Mouse (Mus musculus): ENCODE data around the gene Kdm2b. TPM values are rescaled to one million over a fixed set of nuclear protein-coding genes. Genes with fewer than 3 reads are reported as not detected.

The Kdm2b gene
- total RNA-seq, 1 experiment = 68.6 TPM

DNA sequence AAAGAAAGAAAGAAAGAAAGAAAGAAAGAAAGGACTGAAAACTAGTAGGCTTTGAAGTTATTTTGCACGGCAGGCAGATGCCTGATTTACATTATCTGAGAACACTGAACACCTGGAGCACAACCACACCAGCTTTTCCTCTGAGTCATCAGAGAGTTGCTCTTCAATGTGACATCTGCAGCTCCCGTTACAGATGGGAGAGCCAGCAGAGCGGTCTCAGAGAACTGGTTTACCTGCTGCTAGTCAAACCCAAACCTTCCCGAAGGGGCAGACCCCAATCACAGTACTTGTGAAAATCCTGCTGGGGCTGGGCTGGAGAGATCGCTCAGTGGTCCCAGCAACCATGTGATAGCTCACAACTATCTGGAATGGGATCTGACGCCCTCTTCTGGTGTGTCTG is 165.2 kb downstream of the Kdm2b start:
- no peak for TF ChIP-seq HCFC1 (IDR thresholded peaks at IDR 0.05; ENCODE audit: borderline replicate concordance, insufficient read depth, low read length)
- TF ChIP-seq CHD2 (IDR thresholded peaks at IDR 0.05; ENCODE audit: low read depth, low read length) = no peak
- TF ChIP-seq MAFK (IDR thresholded peaks at IDR 0.05; ENCODE audit: insufficient read depth, low read depth, low read length) = no peak
- TF ChIP-seq ZNF384 (IDR thresholded peaks at IDR 0.05; ENCODE audit: low read depth, low read length) = no peak
- TF ChIP-seq ZC3H11A (IDR thresholded peaks at IDR 0.05; ENCODE audit: borderline replicate concordance, low read depth, low read length) = no peak
- Histone ChIP-seq H3K4me3 (ENCODE audit: insufficient read depth in 1 of 2, low read depth in 1 of 2, low read length in 2 of 2, poor library complexity in 1 of 2, severe bottlenecking in 1 of 2) (no peak overlapping the region), H3K36me3 (ENCODE audit: control insufficient read depth, insufficient read depth, low read length, poor library complexity, severe bottlenecking) (peaks cover under 1% of the 10 kb centered on the region), H3K9me3 (ENCODE audit: control insufficient read depth, insufficient read depth, low read depth, low read length) (no peaks in the 10 kb centered on the region), H3K4me1 (ENCODE audit: control insufficient read depth in 2 of 2, insufficient read depth in 2 of 2, low read length in 2 of 2, poor library complexity in 1 of 2) (no peaks in the 10 kb centered on the region), H3K9ac (ENCODE audit: insufficient read depth, low read depth, low read length, poor library complexity, severe bottlenecking) (no peak overlapping the region; the same call in 1 of the 2 replicates), H3K27ac (ENCODE audit: insufficient read depth, low read depth, low read length, poor library complexity, severe bottlenecking) (no peak overlapping the region)
- DNase-seq (ENCODE audit: low read depth, low spot score) = no peak
- in situ Hi-C loops (cut with MboI; ENCODE audit: low sequenced_read_pairs in 2 of 2, unreplicated experiment in 2 of 2) = no loop called here

DNA sequence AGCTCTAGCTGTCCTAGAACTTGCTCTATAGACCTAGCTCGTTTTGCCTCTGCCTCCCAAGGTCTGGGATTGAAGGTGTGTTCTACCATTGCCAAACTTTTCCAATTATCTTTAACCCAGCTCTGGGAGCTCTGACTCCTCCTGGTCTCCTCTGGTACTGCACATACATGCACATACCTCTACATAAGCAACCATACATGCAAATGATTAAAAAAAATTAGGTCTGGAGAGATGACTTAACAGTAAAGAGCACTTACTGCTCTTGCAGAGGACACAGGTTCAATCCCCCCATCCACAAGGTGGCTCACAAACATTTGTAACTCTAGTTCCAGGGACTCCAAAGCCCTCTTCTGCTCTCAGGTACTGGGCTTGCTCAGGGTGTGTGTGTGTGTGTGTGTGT is 165.6 kb downstream of the Kdm2b start:
- Histone ChIP-seq H3K9ac (ENCODE audit: insufficient read depth, low read depth, low read length, poor library complexity, severe bottlenecking) (no peak overlapping the region), H3K4me1 (ENCODE audit: control insufficient read depth in 2 of 2, insufficient read depth in 2 of 2, low read length in 2 of 2, poor library complexity in 1 of 2) (no peaks in the 10 kb centered on the region), H3K4me3 (ENCODE audit: insufficient read depth in 1 of 2, low read depth in 1 of 2, low read length in 2 of 2, poor library complexity in 1 of 2, severe bottlenecking in 1 of 2) (no peak overlapping the region), H3K27ac (ENCODE audit: insufficient read depth, low read depth, low read length, poor library complexity, severe bottlenecking) (no peak overlapping the region; the same call in 1 of the 2 replicates), H3K9me3 (ENCODE audit: control insufficient read depth, insufficient read depth, low read depth, low read length) (no peaks in the 10 kb centered on the region), H3K36me3 (ENCODE audit: control insufficient read depth, insufficient read depth, low read length, poor library complexity, severe bottlenecking) (peaks cover 3% of the 10 kb centered on the region)
- peak; percentile 30; the same call in 1 of the 2 replicates for TF ChIP-seq ZNF384 (IDR thresholded peaks at IDR 0.05; ENCODE audit: low read depth, low read length)
- TF ChIP-seq HCFC1 (IDR thresholded peaks at IDR 0.05; ENCODE audit: borderline replicate concordance, insufficient read depth, low read length) = no peak
- in situ Hi-C loops (cut with MboI; ENCODE audit: low sequenced_read_pairs in 2 of 2, unreplicated experiment in 2 of 2) = no loop called here
- peak; percentile 34 for DNase-seq (ENCODE audit: low read depth, low spot score)

DNA sequence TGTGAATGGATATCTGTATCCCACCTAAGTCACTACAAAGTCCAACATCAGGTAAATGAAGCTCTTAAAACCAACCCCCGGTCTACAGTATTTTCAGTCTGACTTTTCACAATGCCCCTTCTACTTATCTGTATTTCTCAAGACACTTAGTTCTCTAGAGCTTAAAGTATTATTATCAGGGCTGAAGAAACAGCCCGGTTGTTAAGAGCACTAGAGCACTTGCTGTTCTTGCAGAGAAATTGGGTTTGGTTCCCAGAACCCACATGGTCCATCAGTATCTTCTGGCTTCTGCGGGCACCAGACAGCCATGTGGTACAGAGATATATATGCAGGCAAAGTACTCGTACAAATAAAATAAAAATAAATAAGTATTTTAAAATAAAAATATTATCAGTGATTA is 167.2 kb downstream of the Kdm2b start:
- H3K36me3 ChIP-seq (ENCODE audit: control insufficient read depth, insufficient read depth, low read length, poor library complexity, severe bottlenecking) = peaks cover 16% of the 10 kb centered on the region
- no peak overlapping the region for H3K4me3 ChIP-seq (ENCODE audit: insufficient read depth in 1 of 2, low read depth in 1 of 2, low read length in 2 of 2, poor library complexity in 1 of 2, severe bottlenecking in 1 of 2)
- no peaks in the 10 kb centered on the region for H3K9me3 ChIP-seq (ENCODE audit: control insufficient read depth, insufficient read depth, low read depth, low read length)
- H3K9ac ChIP-seq (ENCODE audit: insufficient read depth, low read depth, low read length, poor library complexity, severe bottlenecking) = no peak overlapping the region
- H3K4me1 ChIP-seq (ENCODE audit: control insufficient read depth in 2 of 2, insufficient read depth in 2 of 2, low read length in 2 of 2, poor library complexity in 1 of 2) = no peaks in the 10 kb centered on the region
- DNase-seq (ENCODE audit: low read depth, low spot score) = no peak
- H3K27ac ChIP-seq (ENCODE audit: insufficient read depth, low read depth, low read length, poor library complexity, severe bottlenecking) = no peak overlapping the region
- in situ Hi-C loops (cut with MboI; ENCODE audit: low sequenced_read_pairs in 2 of 2, unreplicated experiment in 2 of 2) = no loop called here
- TF ChIP-seq HCFC1 (IDR thresholded peaks at IDR 0.05; ENCODE audit: borderline replicate concordance, insufficient read depth, low read length) (no peak), MAFK (IDR thresholded peaks at IDR 0.05; ENCODE audit: insufficient read depth, low read depth, low read length) (no peak), CHD2 (IDR thresholded peaks at IDR 0.05; ENCODE audit: low read depth, low read length) (no peak), ZC3H11A (IDR thresholded peaks at IDR 0.05; ENCODE audit: borderline replicate concordance, low read depth, low read length) (no peak), ZNF384 (IDR thresholded peaks at IDR 0.05; ENCODE audit: low read depth, low read length) (no peak)

DNA sequence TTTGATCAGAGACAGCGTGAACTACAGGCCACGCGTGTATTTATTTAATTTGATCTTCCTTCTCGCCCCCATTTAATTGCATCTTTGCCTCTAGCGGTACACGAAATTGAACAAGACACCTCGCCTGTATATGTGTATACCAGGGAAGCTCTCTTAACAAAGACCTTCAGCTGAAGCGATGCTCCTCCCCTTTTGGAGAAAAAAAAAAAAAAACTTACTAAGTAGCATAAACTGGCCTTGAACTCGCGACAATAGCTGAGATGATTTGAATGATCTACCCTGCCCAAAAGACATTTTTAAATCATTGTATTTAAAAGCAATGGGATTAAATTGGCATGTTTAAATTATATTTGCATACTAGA is 168.1 kb downstream of the Kdm2b start:
- H3K9ac ChIP-seq (ENCODE audit: insufficient read depth, low read depth, low read length, poor library complexity, severe bottlenecking) = peak overlapping the region; percentile 38; the same call in 1 of the 2 replicates
- TF ChIP-seq MAFK (IDR thresholded peaks at IDR 0.05; ENCODE audit: insufficient read depth, low read depth, low read length) = no peak
- peak; percentile 98 for TF ChIP-seq ZNF384 (IDR thresholded peaks at IDR 0.05; ENCODE audit: low read depth, low read length)
- TF ChIP-seq HCFC1 (IDR thresholded peaks at IDR 0.05; ENCODE audit: borderline replicate concordance, insufficient read depth, low read length) = no peak
- H3K27ac ChIP-seq (ENCODE audit: insufficient read depth, low read depth, low read length, poor library complexity, severe bottlenecking) = no peak overlapping the region
- H3K36me3 ChIP-seq (ENCODE audit: control insufficient read depth, insufficient read depth, low read length, poor library complexity, severe bottlenecking) = peaks cover 19% of the 10 kb centered on the region
- DNase-seq (ENCODE audit: low read depth, low spot score) = no peak
- H3K9me3 ChIP-seq (ENCODE audit: control insufficient read depth, insufficient read depth, low read depth, low read length) = no peaks in the 10 kb centered on the region
- H3K4me1 ChIP-seq (ENCODE audit: control insufficient read depth in 2 of 2, insufficient read depth in 2 of 2, low read length in 2 of 2, poor library complexity in 1 of 2) = no peaks in the 10 kb centered on the region
- peak overlapping the region; percentile 63 to 80 for H3K4me3 ChIP-seq (ENCODE audit: insufficient read depth in 1 of 2, low read depth in 1 of 2, low read length in 2 of 2, poor library complexity in 1 of 2, severe bottlenecking in 1 of 2)
- in situ Hi-C loops (cut with MboI; ENCODE audit: low sequenced_read_pairs in 2 of 2, unreplicated experiment in 2 of 2) = no loop called here

DNA sequence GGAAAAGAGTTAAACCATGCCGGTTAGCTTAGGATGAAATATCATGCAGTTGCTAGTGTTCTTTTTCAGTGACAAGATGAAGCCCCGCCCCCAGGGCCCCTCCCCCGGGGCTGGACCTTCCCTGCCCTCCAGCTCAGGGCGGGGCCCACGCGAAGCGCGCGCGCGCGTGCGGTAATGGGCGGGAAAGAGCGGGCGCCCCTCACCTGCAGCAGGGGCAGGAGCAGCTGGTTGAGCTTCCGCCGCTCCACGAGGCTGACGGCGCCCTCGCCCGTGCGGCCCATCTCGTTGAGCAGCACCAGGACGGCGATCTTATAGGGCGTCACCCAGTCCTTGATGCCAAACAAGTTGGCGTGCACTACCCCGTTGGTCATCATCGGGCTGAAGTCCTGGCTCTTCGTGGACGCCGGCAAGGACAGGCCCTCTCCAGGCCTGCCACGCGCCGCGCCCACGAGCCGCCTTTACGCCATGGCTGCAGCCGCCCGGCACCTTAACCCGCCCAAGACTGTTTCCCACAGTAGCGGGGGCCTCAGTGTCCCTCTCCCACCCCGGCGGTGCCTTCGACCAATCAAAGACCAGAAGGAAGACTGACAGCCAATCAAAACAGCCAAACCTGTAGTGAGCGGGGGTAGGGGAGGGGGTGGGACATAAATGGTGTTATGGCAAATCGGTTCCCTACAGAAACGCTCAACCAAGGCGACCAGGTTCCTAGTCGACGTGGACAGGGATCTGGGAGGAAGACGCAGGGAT is 168.7 kb downstream of the Kdm2b start, which contains the start of gene Anapc5:
TSS of gene Anapc5 (minus strand) at position 563 of the 747 bp plus-strand sequence.
- Histone ChIP-seq H3K9me3 (ENCODE audit: control insufficient read depth, insufficient read depth, low read depth, low read length) (no peaks in the 10 kb centered on the region), H3K36me3 (ENCODE audit: control insufficient read depth, insufficient read depth, low read length, poor library complexity, severe bottlenecking) (peaks cover 21% of the 10 kb centered on the region), H3K27ac (ENCODE audit: insufficient read depth, low read depth, low read length, poor library complexity, severe bottlenecking) (peak within 1 kb of the TSS; percentile 71), H3K4me3 (ENCODE audit: insufficient read depth in 1 of 2, low read depth in 1 of 2, low read length in 2 of 2, poor library complexity in 1 of 2, severe bottlenecking in 1 of 2) (peak within 1 kb of the TSS; percentile 80 to 86), H3K4me1 (ENCODE audit: control insufficient read depth in 2 of 2, insufficient read depth in 2 of 2, low read length in 2 of 2, poor library complexity in 1 of 2) (no peaks in the 10 kb centered on the region), H3K9ac (ENCODE audit: insufficient read depth, low read depth, low read length, poor library complexity, severe bottlenecking) (peak within 1 kb of the TSS; percentile 91)
- TF ChIP-seq MAFK (IDR thresholded peaks at IDR 0.05; ENCODE audit: insufficient read depth, low read depth, low read length) = no peak
- peak; percentile 83 for TF ChIP-seq CHD2 (IDR thresholded peaks at IDR 0.05; ENCODE audit: low read depth, low read length)
- TF ChIP-seq HCFC1 (IDR thresholded peaks at IDR 0.05; ENCODE audit: borderline replicate concordance, insufficient read depth, low read length) = peak; percentile 82
- no peak for TF ChIP-seq ZC3H11A (IDR thresholded peaks at IDR 0.05; ENCODE audit: borderline replicate concordance, low read depth, low read length)
- no peak for TF ChIP-seq ZNF384 (IDR thresholded peaks at IDR 0.05; ENCODE audit: low read depth, low read length)
- peak; percentile 97 for DNase-seq (ENCODE audit: low read depth, low spot score)
- in situ Hi-C loops (cut with MboI; ENCODE audit: low sequenced_read_pairs in 2 of 2, unreplicated experiment in 2 of 2) = no loop called here
